Mouse (Mus musculus): ENCODE measurements around the gene Pde4c. TPM values are rescaled to one million over a fixed set of nuclear protein-coding genes. Genes with fewer than 3 reads are reported as not detected.

Gene Pde4c
- polyA plus RNA-seq, 1 experiment: 4.1 TPM

DNA sequence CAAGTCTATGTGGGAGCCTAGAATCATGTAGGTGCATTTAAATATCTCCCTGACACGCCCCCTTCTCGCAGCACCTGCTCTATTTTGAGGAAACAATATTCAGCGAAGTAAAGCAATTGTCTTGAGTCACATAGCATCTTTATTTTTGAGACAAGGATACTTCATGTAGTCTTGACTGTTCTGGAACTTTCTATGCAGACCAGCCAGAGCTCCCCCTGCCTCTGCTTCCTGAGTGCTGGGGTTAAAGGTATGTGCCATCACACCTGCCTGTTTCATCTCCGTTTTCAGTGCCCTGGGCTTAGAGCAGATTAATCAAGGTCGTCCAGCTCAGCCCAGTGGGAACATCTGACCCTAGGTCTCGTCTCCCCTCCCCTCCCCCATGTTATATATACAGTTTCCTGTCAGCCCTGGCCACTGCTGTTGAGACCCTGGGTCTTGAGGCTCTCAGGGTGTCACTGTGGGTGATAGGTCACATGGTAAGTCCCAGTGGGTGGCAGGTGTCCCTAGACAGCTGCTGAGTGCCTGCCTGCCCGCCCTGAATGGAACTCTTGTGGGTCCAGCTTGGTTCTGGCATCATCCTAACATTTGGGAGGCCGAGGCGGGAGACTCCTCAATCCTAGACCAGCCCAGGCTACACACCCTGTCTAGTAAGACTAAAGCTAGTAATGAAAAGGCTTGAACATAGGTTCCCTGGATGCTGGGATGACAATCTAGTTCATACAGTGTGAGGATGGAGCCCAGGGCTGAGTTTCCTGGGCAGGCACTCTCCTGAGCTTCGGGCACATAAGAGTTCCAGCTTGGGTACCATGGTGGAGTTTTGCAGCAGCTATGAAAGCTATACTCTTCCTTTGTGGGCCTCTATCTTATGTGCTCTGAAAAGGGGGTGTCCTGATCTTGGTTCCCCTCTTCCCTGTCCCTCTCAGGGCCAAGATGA, 22.2 kb upstream of the Pde4c start:
- WGBS: 40% methylated on average over 10 of the region's 10 CpGs
- Histone ChIP-seq H3K4me1 (ENCODE audit: control insufficient read depth, insufficient read depth, low read length) (peaks cover 13% of the 10 kb centered on the region), H3K4me3 (replicated peaks; ENCODE audit: extremely low read depth, low read depth, low read length) (no peak overlapping the region)
- peak; percentile 53; the same call in 1 of the 2 replicates for TF ChIP-seq POLR2A (IDR thresholded peaks at IDR 0.05; ENCODE audit: borderline replicate concordance, extremely low read depth, low read depth, low read length)
- TF ChIP-seq CTCF (IDR thresholded peaks at IDR 0.05; ENCODE audit: insufficient read depth, low read length): no peak
- DNase-seq: no peak

DNA sequence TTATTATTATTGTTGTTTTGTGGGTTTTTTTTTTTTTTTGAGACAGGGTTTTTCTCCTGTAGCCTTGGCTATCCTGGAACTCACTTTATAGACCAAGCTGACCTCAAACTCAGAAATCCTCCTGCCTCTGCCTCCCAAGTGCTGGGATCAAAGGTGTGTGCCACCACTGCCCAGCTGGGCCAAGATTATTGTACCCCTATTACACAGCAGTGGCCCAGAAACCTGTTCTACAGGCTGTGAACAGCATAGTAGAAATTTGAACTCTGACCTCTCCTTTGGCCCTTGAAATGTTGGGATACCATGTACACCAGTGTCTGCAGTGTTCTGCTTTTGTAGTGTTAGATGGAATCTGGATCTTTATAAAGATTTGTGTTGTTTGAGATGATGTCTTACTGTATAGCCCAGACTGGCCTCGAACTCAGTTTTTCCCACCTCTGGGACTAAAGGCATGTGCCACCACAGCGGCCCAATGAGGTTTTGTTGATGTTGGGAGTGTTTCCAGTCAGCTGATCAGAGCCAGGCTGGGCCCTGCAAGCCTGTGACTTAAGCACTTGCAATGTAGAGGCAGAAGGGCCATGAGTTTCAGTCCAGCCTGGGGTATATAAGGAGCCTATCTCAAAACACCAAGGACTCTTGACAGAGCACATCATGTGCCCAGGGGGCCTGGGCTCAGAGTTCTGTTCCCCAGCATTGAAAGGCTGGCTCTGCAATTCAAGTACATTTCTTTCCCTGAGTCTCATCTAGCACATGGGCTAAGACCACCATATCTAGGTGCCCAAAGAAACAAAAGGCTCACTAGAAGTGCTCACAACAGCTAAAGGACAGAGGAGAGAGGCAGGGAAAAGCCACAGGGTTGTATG, 21.3 kb upstream of the Pde4c start:
- TF ChIP-seq POLR2A (IDR thresholded peaks at IDR 0.05; ENCODE audit: borderline replicate concordance, extremely low read depth, low read depth, low read length) (no peak), CTCF (IDR thresholded peaks at IDR 0.05; ENCODE audit: insufficient read depth, low read length) (no peak)
- H3K4me1 ChIP-seq (ENCODE audit: control insufficient read depth, insufficient read depth, low read length): peaks cover 10% of the 10 kb centered on the region
- no peak for DNase-seq
- H3K4me3 ChIP-seq (replicated peaks; ENCODE audit: extremely low read depth, low read depth, low read length): no peak overlapping the region
- 53% methylated on average over 2 of the region's 2 CpGs for WGBS

DNA sequence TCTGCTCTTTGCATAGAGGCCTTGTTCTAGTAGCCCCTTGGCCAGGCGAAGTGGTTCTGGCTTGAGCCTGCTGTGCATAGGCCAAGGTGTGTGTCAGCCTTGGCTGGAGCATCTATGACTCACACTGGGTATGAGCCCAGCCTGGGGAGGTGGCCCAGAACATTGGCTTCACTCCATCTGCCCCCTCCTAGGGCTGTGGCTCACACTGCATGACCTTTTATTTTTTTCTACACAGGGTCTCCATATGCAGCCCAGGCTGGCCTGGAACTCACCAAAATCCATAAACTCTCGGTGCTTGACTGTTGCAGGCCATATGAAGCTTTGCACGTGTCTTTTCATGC, 20.7 kb upstream of the Pde4c start:
- peak; percentile 50; the same call in 1 of the 2 replicates for TF ChIP-seq POLR2A (IDR thresholded peaks at IDR 0.05; ENCODE audit: borderline replicate concordance, extremely low read depth, low read depth, low read length)
- TF ChIP-seq CTCF (IDR thresholded peaks at IDR 0.05; ENCODE audit: insufficient read depth, low read length): no peak
- WGBS: 43% methylated on average over 3 of the region's 3 CpGs
- no peak overlapping the region for H3K4me3 ChIP-seq (replicated peaks; ENCODE audit: extremely low read depth, low read depth, low read length)
- peaks cover 6% of the 10 kb centered on the region; the same call in 1 of the 2 replicates for H3K4me1 ChIP-seq (ENCODE audit: control insufficient read depth, insufficient read depth, low read length)
- peak; percentile 53 for DNase-seq

- no peak within 1 kb of the TSS for H3K4me3 ChIP-seq (replicated peaks; ENCODE audit: extremely low read depth, low read depth, low read length)
- no peak for DNase-seq
- 91% methylated on average over 3 of the region's 3 CpGs for WGBS
- H3K4me1 ChIP-seq (ENCODE audit: control insufficient read depth, insufficient read depth, low read length): peaks cover 3% of the 10 kb centered on the region; the same call in 1 of the 2 replicates
- TF ChIP-seq CTCF (IDR thresholded peaks at IDR 0.05; ENCODE audit: insufficient read depth, low read length): no peak
- TF ChIP-seq POLR2A (IDR thresholded peaks at IDR 0.05; ENCODE audit: borderline replicate concordance, extremely low read depth, low read depth, low read length): 0 out of 2 replicates have a peak, but pooled peaks have one; percentile 2
These were observed 20.2 kb upstream of the Pde4c start, which contains the start of gene Iqcn for GRCm38 (mm10) chr8:70703287-70703686. Gene Iqcn (plus strand): TSS chr8:70703457.

DNA sequence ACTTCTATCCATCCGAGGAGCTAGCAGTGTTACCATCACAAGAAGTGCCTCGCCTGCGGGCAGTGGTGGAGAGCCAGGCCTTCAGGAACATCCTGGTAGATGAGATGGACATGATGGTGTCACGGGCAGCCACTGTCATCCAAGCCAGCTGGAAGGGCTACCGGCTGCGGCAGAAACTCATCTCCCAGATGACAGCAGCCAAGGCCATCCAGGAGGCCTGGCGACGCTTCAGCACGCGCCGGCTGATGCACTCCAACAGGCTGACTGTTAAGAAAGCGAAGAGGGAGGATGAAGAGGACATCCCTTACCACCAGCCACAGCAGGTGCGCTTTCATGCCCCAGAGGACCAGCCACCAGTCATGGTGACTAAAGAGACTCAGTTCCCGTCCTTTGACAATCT, 15.2 kb upstream of the Pde4c start:
- no peak for TF ChIP-seq CTCF (IDR thresholded peaks at IDR 0.05; ENCODE audit: insufficient read depth, low read length)
- TF ChIP-seq POLR2A (IDR thresholded peaks at IDR 0.05; ENCODE audit: borderline replicate concordance, extremely low read depth, low read depth, low read length): no peak

GRCm38 (mm10) chr8:70709794-70710193, 13.7 kb upstream of the Pde4c start:
- no peaks in the 10 kb centered on the region for H3K4me1 ChIP-seq (ENCODE audit: control insufficient read depth, insufficient read depth, low read length)
- TF ChIP-seq POLR2A (IDR thresholded peaks at IDR 0.05; ENCODE audit: borderline replicate concordance, extremely low read depth, low read depth, low read length): no peak
- no peak for TF ChIP-seq CTCF (IDR thresholded peaks at IDR 0.05; ENCODE audit: insufficient read depth, low read length)
- H3K4me3 ChIP-seq (replicated peaks; ENCODE audit: extremely low read depth, low read depth, low read length): no peak overlapping the region
- DNase-seq: no peak
- 92% methylated on average over 9 of the region's 9 CpGs for WGBS

More for the DNA sequence above, 15.2 kb upstream of the Pde4c start:
- WGBS: 83% methylated on average over 14 of the region's 14 CpGs
- H3K4me1 ChIP-seq (ENCODE audit: control insufficient read depth, insufficient read depth, low read length): no peaks in the 10 kb centered on the region
- no peak overlapping the region for H3K4me3 ChIP-seq (replicated peaks; ENCODE audit: extremely low read depth, low read depth, low read length)
- DNase-seq: no peak

GRCm38 (mm10) chr8:70710296-70710695, 13.2 kb upstream of the Pde4c start:
- H3K4me3 ChIP-seq (replicated peaks; ENCODE audit: extremely low read depth, low read depth, low read length): no peak overlapping the region
- no peaks in the 10 kb centered on the region for H3K4me1 ChIP-seq (ENCODE audit: control insufficient read depth, insufficient read depth, low read length)
- WGBS: 72% methylated on average over 1 of the region's 1 CpGs
- no peak for TF ChIP-seq POLR2A (IDR thresholded peaks at IDR 0.05; ENCODE audit: borderline replicate concordance, extremely low read depth, low read depth, low read length)
- no peak for TF ChIP-seq CTCF (IDR thresholded peaks at IDR 0.05; ENCODE audit: insufficient read depth, low read length)
- DNase-seq: no peak

- H3K4me3 ChIP-seq (replicated peaks; ENCODE audit: extremely low read depth, low read depth, low read length): no peak overlapping the region
- WGBS: 86% methylated on average over 11 of the region's 11 CpGs
These were observed 12.5 kb upstream of the Pde4c start for GRCm38 (mm10) chr8:70711041-70711440.

DNA sequence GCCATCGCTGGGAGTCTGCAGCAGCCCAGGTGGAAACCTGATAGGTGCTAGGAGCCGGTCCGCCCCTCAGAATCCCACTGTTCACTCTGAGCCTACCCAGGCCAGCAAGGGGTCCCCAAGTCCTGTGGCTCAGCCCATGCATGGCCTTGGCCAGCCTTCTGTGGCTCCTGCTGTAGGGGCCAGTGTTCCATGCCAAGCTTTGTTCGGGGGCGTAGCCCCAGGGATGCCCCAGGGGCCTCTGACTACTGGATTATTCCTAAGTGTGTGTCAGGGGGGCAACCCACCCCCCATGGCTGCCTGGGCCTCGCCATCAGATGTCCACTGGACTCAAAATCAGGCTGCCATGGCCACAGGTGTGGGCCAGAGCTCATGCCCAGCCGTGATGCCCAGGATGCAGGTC, 9.5 kb upstream of the Pde4c start:
- no peak overlapping the region for H3K4me3 ChIP-seq (replicated peaks; ENCODE audit: extremely low read depth, low read depth, low read length)
- DNase-seq: no peak
- TF ChIP-seq POLR2A (IDR thresholded peaks at IDR 0.05; ENCODE audit: borderline replicate concordance, extremely low read depth, low read depth, low read length) (no peak), CTCF (IDR thresholded peaks at IDR 0.05; ENCODE audit: insufficient read depth, low read length) (no peak)
- H3K4me1 ChIP-seq (ENCODE audit: control insufficient read depth, insufficient read depth, low read length): no peaks in the 10 kb centered on the region
- WGBS: 82% methylated on average over 7 of the region's 7 CpGs

More at GRCm38 (mm10) chr8:70711041-70711440, 12.5 kb upstream of the Pde4c start:
- no peaks in the 10 kb centered on the region for H3K4me1 ChIP-seq (ENCODE audit: control insufficient read depth, insufficient read depth, low read length)
- TF ChIP-seq POLR2A (IDR thresholded peaks at IDR 0.05; ENCODE audit: borderline replicate concordance, extremely low read depth, low read depth, low read length) (no peak), CTCF (IDR thresholded peaks at IDR 0.05; ENCODE audit: insufficient read depth, low read length) (no peak)
- no peak for DNase-seq

All from lung, adult 2 months (tissue).